In the genomic region with DNA sequence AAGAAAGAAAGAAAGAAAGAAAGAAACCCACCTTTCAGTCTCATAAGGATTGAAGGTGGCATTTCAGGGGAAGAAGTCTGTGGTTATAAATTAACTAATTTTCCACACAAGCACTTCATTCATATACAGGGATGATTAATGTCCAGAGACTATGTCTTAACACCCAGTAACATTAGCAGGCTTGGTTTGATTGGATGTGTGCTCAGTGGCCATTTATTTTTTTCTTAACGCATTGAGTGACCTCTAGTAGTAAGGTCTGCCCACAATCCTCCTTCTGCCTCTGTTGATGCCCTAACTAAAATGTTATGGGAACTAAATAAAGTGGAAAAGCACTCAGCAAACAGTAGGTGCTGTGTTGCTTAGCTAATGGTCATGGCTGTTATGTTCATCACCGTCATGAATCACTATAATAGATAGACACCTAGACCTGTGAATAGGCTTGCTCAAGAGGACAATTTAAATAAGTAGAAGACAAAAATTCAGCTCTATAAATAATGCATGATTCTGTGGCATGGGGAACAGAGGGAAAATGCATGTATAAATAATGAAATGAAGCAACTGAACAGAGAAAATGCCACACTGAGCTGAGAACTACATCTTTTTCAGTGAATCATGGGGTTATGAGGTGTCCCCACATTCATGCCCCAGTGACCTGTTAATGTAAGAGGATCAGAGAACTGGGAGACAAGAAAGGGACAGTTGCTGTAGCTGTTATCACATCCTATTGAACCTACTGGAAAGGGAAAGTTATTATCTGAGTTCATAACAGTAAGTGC, we compare ENCODE assay signal across 25 mouse cellular contexts.
A peak's percentile ranks its signal among the peaks of the same experiment; 100 is the strongest.
DNase-seq lines count a peak whose midpoint lies in the region; ATAC-seq and TF ChIP-seq lines count a peak whose summit lies in the region.
"Had no signal": no experiment of that assay in that cellular context is flagged by ENCODE, and none has a peak within 500 bp of the region (broad histone marks: within the 10 kb centered on the region; RNA-seq: fewer than 3 reads in every experiment).

No protein-coding gene starts in this region.

- DNase-seq in forebrain, postnatal 0 days, result no peak
- no peak for DNase-seq in midbrain, embryonic 10.5 days (ENCODE audit: low spot score)
- peak; percentile 24 for DNase-seq in mesoderm, embryonic 11.5 days (ENCODE audit: low read depth, low spot score)
- peak; percentile 44 for DNase-seq in midbrain, embryonic 14.5 days
- no peak for DNase-seq in adrenal gland, postnatal 25 days
- DNase-seq: adrenal gland, adult 2 months; B cell, adult 2 months; cerebellum, adult 8-10 months; cerebellum, postnatal 25 days; heart, postnatal 4 days; kidney, adult 2 months; kidney, postnatal 36 days; lung, postnatal 36 days; thymus, postnatal 14 days had no signal

- ATAC-seq in forebrain, embryonic 16.5 days, result peak; percentile 31; the same call in 1 of the 2 replicates
- ATAC-seq in forebrain, postnatal 0 days, result no peak
- peak; percentile 81 for ATAC-seq in midbrain, embryonic 12.5 days (ENCODE audit: low FRiP score, low read depth)
- ATAC-seq in midbrain, embryonic 14.5 days (ENCODE audit: low FRiP score, low TSS enrichment), result peak; percentile 62; the same call in 1 of the 2 replicates
- ATAC-seq in heart, embryonic 12.5 days (ENCODE audit: insufficient number of reproducible peaks, low FRiP score), result no peak
- ATAC-seq: hindbrain, postnatal 0 days; intestine, embryonic 15.5 days had no signal

- H3K36me3 ChIP-seq in forebrain, embryonic 16.5 days (ENCODE audit: control insufficient read depth, insufficient read depth), result no peaks in the 10 kb centered on the region
- H3K36me3 ChIP-seq in forebrain, postnatal 0 days (ENCODE audit: insufficient read depth), result no peaks in the 10 kb centered on the region
- H3K36me3 ChIP-seq in midbrain, embryonic 12.5 days, result no peaks in the 10 kb centered on the region
- H3K36me3 ChIP-seq in midbrain, embryonic 10.5 days, result no peaks in the 10 kb centered on the region
- H3K36me3 ChIP-seq in midbrain, embryonic 14.5 days (ENCODE audit: control insufficient read depth, insufficient read depth, low read length), result no peaks in the 10 kb centered on the region
- H3K36me3 ChIP-seq in heart, embryonic 12.5 days, result no peaks in the 10 kb centered on the region
- H3K36me3 ChIP-seq: embryonic facial prominence, embryonic 12.5 days; heart, embryonic 10.5 days; intestine, embryonic 15.5 days; limb, embryonic 13.5 days; lung, embryonic 15.5 days; neural tube, embryonic 13.5 days had no signal

- H3K4me2 ChIP-seq in forebrain, embryonic 16.5 days (ENCODE audit: low read length), result no peak overlapping the region
- H3K4me2 ChIP-seq in forebrain, postnatal 0 days (ENCODE audit: low read depth), result no peak overlapping the region
- H3K4me2 ChIP-seq in midbrain, embryonic 12.5 days (replicated peaks), result no peak overlapping the region
- no peak overlapping the region for H3K4me2 ChIP-seq in midbrain, embryonic 14.5 days (ENCODE audit: low read length)
- no peak overlapping the region for H3K4me2 ChIP-seq in heart, embryonic 12.5 days
- H3K4me2 ChIP-seq: embryonic facial prominence, embryonic 12.5 days; intestine, embryonic 15.5 days; limb, embryonic 13.5 days; liver, embryonic 11.5 days; lung, embryonic 15.5 days; neural tube, embryonic 13.5 days had no signal

- no peaks in the 10 kb centered on the region for H3K27me3 ChIP-seq in forebrain, embryonic 16.5 days (replicated peaks; ENCODE audit: control insufficient read depth, insufficient read depth, low read length)
- no peaks in the 10 kb centered on the region for H3K27me3 ChIP-seq in forebrain, postnatal 0 days (ENCODE audit: insufficient read depth, low read length)
- H3K27me3 ChIP-seq in midbrain, embryonic 12.5 days, result no peaks in the 10 kb centered on the region; the same call in 1 of the 2 replicates
- H3K27me3 ChIP-seq in midbrain, embryonic 10.5 days (ENCODE audit: low read depth, poor library complexity, severe bottlenecking), result no peaks in the 10 kb centered on the region
- H3K27me3 ChIP-seq in midbrain, embryonic 14.5 days (ENCODE audit: control insufficient read depth, insufficient read depth, low read length), result no peaks in the 10 kb centered on the region
- no peaks in the 10 kb centered on the region for H3K27me3 ChIP-seq in heart, embryonic 12.5 days (replicated peaks)
- H3K27me3 ChIP-seq: embryonic facial prominence, embryonic 12.5 days; intestine, embryonic 15.5 days; limb, embryonic 13.5 days; lung, embryonic 15.5 days; neural tube, embryonic 13.5 days had no signal

- no peaks in the 10 kb centered on the region; the same call in 1 of the 2 replicates for H3K4me1 ChIP-seq in forebrain, embryonic 16.5 days (replicated peaks; ENCODE audit: control insufficient read depth, insufficient read depth, low read length)
- H3K4me1 ChIP-seq in forebrain, postnatal 0 days (ENCODE audit: insufficient read depth), result no peaks in the 10 kb centered on the region
- no peaks in the 10 kb centered on the region for H3K4me1 ChIP-seq in midbrain, embryonic 12.5 days
- H3K4me1 ChIP-seq in midbrain, embryonic 10.5 days, result peaks cover 7% of the 10 kb centered on the region; the same call in 1 of the 2 replicates
- H3K4me1 ChIP-seq in midbrain, embryonic 14.5 days (ENCODE audit: control insufficient read depth, insufficient read depth, low read length), result no peaks in the 10 kb centered on the region
- no peaks in the 10 kb centered on the region for H3K4me1 ChIP-seq in heart, embryonic 12.5 days (replicated peaks)
- H3K4me1 ChIP-seq: embryonic facial prominence, embryonic 12.5 days; heart, embryonic 10.5 days; intestine, embryonic 15.5 days; limb, embryonic 13.5 days; lung, embryonic 15.5 days; neural tube, embryonic 13.5 days had no signal

- 42% methylated on average over 2 of the region's 2 CpGs for WGBS in forebrain, embryonic 16.5 days
- 50% methylated on average over 2 of the region's 2 CpGs for WGBS in forebrain, postnatal 0 days
- WGBS in midbrain, embryonic 12.5 days, result 55% methylated on average over 2 of the region's 2 CpGs
- WGBS in midbrain, embryonic 10.5 days, result 91% methylated on average over 2 of the region's 2 CpGs
- WGBS in midbrain, embryonic 14.5 days, result 31% methylated on average over 2 of the region's 2 CpGs
- 85% methylated on average over 2 of the region's 2 CpGs for WGBS in heart, embryonic 12.5 days

- H3K4me3 ChIP-seq in forebrain, embryonic 16.5 days (replicated peaks; ENCODE audit: low read length), result no peak overlapping the region
- H3K4me3 ChIP-seq in forebrain, postnatal 0 days (ENCODE audit: low read depth, low read length), result no peak overlapping the region
- H3K4me3 ChIP-seq in midbrain, embryonic 12.5 days, result no peak overlapping the region
- no peak overlapping the region for H3K4me3 ChIP-seq in midbrain, embryonic 10.5 days
- no peak overlapping the region for H3K4me3 ChIP-seq in midbrain, embryonic 14.5 days (replicated peaks; ENCODE audit: low read depth, low read length)
- H3K4me3 ChIP-seq in heart, embryonic 12.5 days, result no peak overlapping the region
- H3K4me3 ChIP-seq: embryonic facial prominence, embryonic 12.5 days; heart, embryonic 10.5 days; intestine, embryonic 15.5 days; limb, embryonic 13.5 days; lung, embryonic 15.5 days; neural tube, embryonic 13.5 days had no signal

- H3K9ac ChIP-seq in forebrain, embryonic 16.5 days (replicated peaks; ENCODE audit: low read depth, low read length), result no peak overlapping the region
- no peak overlapping the region for H3K9ac ChIP-seq in forebrain, postnatal 0 days
- no peak overlapping the region for H3K9ac ChIP-seq in midbrain, embryonic 12.5 days (replicated peaks)
- H3K9ac ChIP-seq in midbrain, embryonic 14.5 days (replicated peaks; ENCODE audit: low read length), result no peak overlapping the region
- no peak overlapping the region for H3K9ac ChIP-seq in heart, embryonic 12.5 days
- H3K9ac ChIP-seq: embryonic facial prominence, embryonic 12.5 days; intestine, embryonic 15.5 days; limb, embryonic 13.5 days; lung, embryonic 15.5 days; neural tube, embryonic 13.5 days had no signal

- H3K27ac ChIP-seq in forebrain, embryonic 16.5 days (ENCODE audit: low read length), result no peak overlapping the region
- no peak overlapping the region for H3K27ac ChIP-seq in forebrain, postnatal 0 days (ENCODE audit: low read depth, low read length)
- no peak overlapping the region for H3K27ac ChIP-seq in midbrain, embryonic 12.5 days (replicated peaks)
- no peak overlapping the region for H3K27ac ChIP-seq in midbrain, embryonic 10.5 days (replicated peaks)
- H3K27ac ChIP-seq in midbrain, embryonic 14.5 days (replicated peaks; ENCODE audit: low read depth, low read length), result no peak overlapping the region
- H3K27ac ChIP-seq in heart, embryonic 12.5 days (ENCODE audit: poor library complexity, severe bottlenecking), result no peak overlapping the region
- H3K27ac ChIP-seq: embryonic facial prominence, embryonic 12.5 days; heart, embryonic 10.5 days; hindbrain, postnatal 0 days; intestine, embryonic 15.5 days; limb, embryonic 13.5 days; lung, embryonic 15.5 days; neural tube, embryonic 13.5 days had no signal

- H3K9me3 ChIP-seq in forebrain, embryonic 16.5 days (ENCODE audit: control insufficient read depth, low read length), result no peaks in the 10 kb centered on the region
- no peaks in the 10 kb centered on the region for H3K9me3 ChIP-seq in forebrain, postnatal 0 days (ENCODE audit: low read length)
- H3K9me3 ChIP-seq in midbrain, embryonic 12.5 days, result no peaks in the 10 kb centered on the region
- H3K9me3 ChIP-seq in midbrain, embryonic 10.5 days (replicated peaks), result no peaks in the 10 kb centered on the region
- H3K9me3 ChIP-seq in midbrain, embryonic 14.5 days (ENCODE audit: control insufficient read depth, low read length), result no peaks in the 10 kb centered on the region
- H3K9me3 ChIP-seq in heart, embryonic 12.5 days (replicated peaks), result no peaks in the 10 kb centered on the region
- H3K9me3 ChIP-seq: embryonic facial prominence, embryonic 12.5 days; heart, embryonic 10.5 days; intestine, embryonic 15.5 days; limb, embryonic 13.5 days; lung, embryonic 15.5 days; neural tube, embryonic 13.5 days had no signal

- no peak for TF ChIP-seq CTCF in forebrain, postnatal 0 days (IDR thresholded peaks at IDR 0.05; ENCODE audit: low read depth)

Comparison
In these comparisons a context has a peak if more than half of its experiments do, and no peak if none do; other contexts are left out.
1. ATAC-seq: peak in forebrain, embryonic 16.5 days (single experiment), midbrain, embryonic 12.5 days (single experiment) and midbrain, embryonic 14.5 days (single experiment); none in forebrain, postnatal 0 days (single experiment) and heart, embryonic 12.5 days (single experiment).
2. DNase-seq: peak in mesoderm, embryonic 11.5 days (single experiment) and midbrain, embryonic 14.5 days (single experiment); none in forebrain, postnatal 0 days (single experiment), midbrain, embryonic 10.5 days (single experiment) and adrenal gland, postnatal 25 days (single experiment).